Mouse (Mus musculus): Measurements from ENCODE around the gene Pdss2. TPM values are rescaled to one million over a fixed set of nuclear protein-coding genes. Genes with fewer than 3 reads are reported as not detected.
"Not testable (repeated sequence)": the region's sequence is repeated elsewhere in the genome, so short reads cannot be mapped to it uniquely, and the experiment has no call there.

Pdss2 gene
- polyA plus RNA-seq, 1 experiment from 2014 or later: 14.6 TPM

GRCm38 (mm10) chr10:43247994-43248393, 26.7 kb downstream of the Pdss2 start:
- no peak overlapping the region for H3K4me3 ChIP-seq
- H3K36me3 ChIP-seq: no peaks in the 10 kb centered on the region
- no peak for ATAC-seq (ENCODE audit: low read depth)
- no peak overlapping the region for H3K27ac ChIP-seq (replicated peaks)
- no peaks in the 10 kb centered on the region for H3K27me3 ChIP-seq
- H3K9me3 ChIP-seq: no peaks in the 10 kb centered on the region
- H3K4me2 ChIP-seq: no peak overlapping the region
- no peak overlapping the region for H3K9ac ChIP-seq
- H3K4me1 ChIP-seq (replicated peaks): peaks cover 28% of the 10 kb centered on the region
- 48% methylated on average over 5 of the region's 5 CpGs for WGBS

GRCm38 (mm10) chr10:43252324-43252723, 31.0 kb downstream of the Pdss2 start:
- Histone ChIP-seq H3K9ac (no peak overlapping the region), H3K27ac (replicated peaks) (0 out of 2 replicates have a peak overlapping the region, but pooled peaks have one; percentile 23), H3K27me3 (no peaks in the 10 kb centered on the region), H3K36me3 (no peaks in the 10 kb centered on the region), H3K4me1 (replicated peaks) (peaks cover 6% of the 10 kb centered on the region), H3K4me3 (no peak overlapping the region), H3K9me3 (no peaks in the 10 kb centered on the region), H3K4me2 (no peak overlapping the region)
- no peak for ATAC-seq (ENCODE audit: low read depth)
- 61% methylated on average over 4 of the region's 4 CpGs for WGBS

- H3K4me1 ChIP-seq (replicated peaks); H3K27me3 ChIP-seq; ATAC-seq (ENCODE audit: low read depth); H3K9me3 ChIP-seq; H3K9ac ChIP-seq; H3K27ac ChIP-seq (replicated peaks); H3K4me3 ChIP-seq; H3K4me2 ChIP-seq; H3K36me3 ChIP-seq: not testable (repeated sequence)
- WGBS: no CpG with 5 or more reads among the region's 1 CpGs
Measured at GRCm38 (mm10) chr10:43256965-43257364, 35.7 kb downstream of the Pdss2 start.

- H3K27ac ChIP-seq (replicated peaks); H3K27me3 ChIP-seq; H3K4me1 ChIP-seq (replicated peaks); ATAC-seq (ENCODE audit: low read depth); H3K4me3 ChIP-seq; H3K9me3 ChIP-seq; H3K36me3 ChIP-seq; H3K4me2 ChIP-seq; H3K9ac ChIP-seq: not testable (repeated sequence)
- 94% methylated on average over 8 of the region's 8 CpGs for WGBS
Measured at GRCm38 (mm10) chr10:43257500-43257899, 36.2 kb downstream of the Pdss2 start.

- H3K9me3 ChIP-seq: peaks cover 3% of the 10 kb centered on the region; the same call in 1 of the 2 replicates
- ATAC-seq (ENCODE audit: low read depth): no peak
- 81% methylated on average over 2 of the region's 2 CpGs for WGBS
Measured at GRCm38 (mm10) chr10:43271318-43271717, 50.0 kb downstream of the Pdss2 start.

GRCm38 (mm10) chr10:43272381-43272780, 51.1 kb downstream of the Pdss2 start:
- H3K9me3 ChIP-seq: peaks cover 3% of the 10 kb centered on the region; the same call in 1 of the 2 replicates
- 57% methylated on average over 4 of the region's 4 CpGs for WGBS
- H3K9ac ChIP-seq: no peak overlapping the region
- no peak overlapping the region for H3K4me2 ChIP-seq
- H3K27ac ChIP-seq (replicated peaks): no peak overlapping the region
- H3K27me3 ChIP-seq: no peaks in the 10 kb centered on the region; the same call in 1 of the 2 replicates
- no peak overlapping the region for H3K4me3 ChIP-seq
- H3K36me3 ChIP-seq: no peaks in the 10 kb centered on the region
- peaks cover 28% of the 10 kb centered on the region for H3K4me1 ChIP-seq (replicated peaks)
- ATAC-seq (ENCODE audit: low read depth): no peak

More at GRCm38 (mm10) chr10:43271318-43271717, 50.0 kb downstream of the Pdss2 start:
- H3K4me3 ChIP-seq: no peak overlapping the region
- H3K36me3 ChIP-seq: no peaks in the 10 kb centered on the region
- peaks cover 17% of the 10 kb centered on the region for H3K4me1 ChIP-seq (replicated peaks)
- H3K27ac ChIP-seq (replicated peaks): no peak overlapping the region
- no peaks in the 10 kb centered on the region for H3K27me3 ChIP-seq
- no peak overlapping the region for H3K4me2 ChIP-seq
- H3K9ac ChIP-seq: no peak overlapping the region

GRCm38 (mm10) chr10:43273057-43273456, 51.8 kb downstream of the Pdss2 start:
- H3K27me3 ChIP-seq: peaks cover 6% of the 10 kb centered on the region; the same call in 1 of the 2 replicates
- no peak overlapping the region for H3K4me2 ChIP-seq
- whole genome bisulfite sequencing: 65% methylated on average over 3 of the region's 3 CpGs
- no peak overlapping the region for H3K27ac ChIP-seq (replicated peaks)
- H3K4me1 ChIP-seq (replicated peaks): peaks cover 32% of the 10 kb centered on the region
- H3K4me3 ChIP-seq: no peak overlapping the region
- H3K9me3 ChIP-seq: no peaks in the 10 kb centered on the region
- no peak overlapping the region for H3K9ac ChIP-seq
- no peak for ATAC-seq (ENCODE audit: low read depth)
- no peaks in the 10 kb centered on the region for H3K36me3 ChIP-seq

GRCm38 (mm10) chr10:43275446-43275845, 54.2 kb downstream of the Pdss2 start:
- no peak for ATAC-seq (ENCODE audit: low read depth)
- H3K4me3 ChIP-seq: no peak overlapping the region
- H3K4me1 ChIP-seq (replicated peaks): peaks cover 32% of the 10 kb centered on the region
- no peak overlapping the region for H3K4me2 ChIP-seq
- H3K36me3 ChIP-seq: no peaks in the 10 kb centered on the region
- WGBS: 68% methylated on average over 5 of the region's 5 CpGs
- H3K9me3 ChIP-seq: no peaks in the 10 kb centered on the region
- no peak overlapping the region for H3K9ac ChIP-seq
- H3K27ac ChIP-seq (replicated peaks): no peak overlapping the region
- H3K27me3 ChIP-seq: peaks cover 7% of the 10 kb centered on the region; the same call in 1 of the 2 replicates

- 21% methylated on average over 1 of the region's 1 CpGs for WGBS
- H3K9me3 ChIP-seq: no peaks in the 10 kb centered on the region
- peak; percentile 51; the same call in 1 of the 2 replicates for ATAC-seq (ENCODE audit: low read depth)
- peaks cover 7% of the 10 kb centered on the region; the same call in 1 of the 2 replicates for H3K27me3 ChIP-seq
- no peak overlapping the region for H3K4me2 ChIP-seq
- H3K4me1 ChIP-seq (replicated peaks): peaks cover 32% of the 10 kb centered on the region
- no peak overlapping the region for H3K9ac ChIP-seq
- H3K36me3 ChIP-seq: no peaks in the 10 kb centered on the region
- no peak overlapping the region for H3K4me3 ChIP-seq
- H3K27ac ChIP-seq (replicated peaks): no peak overlapping the region
Measured at GRCm38 (mm10) chr10:43276116-43276659, 54.9 kb downstream of the Pdss2 start.

GRCm38 (mm10) chr10:43277266-43278145, 56.2 kb downstream of the Pdss2 start:
- no peak overlapping the region for H3K9ac ChIP-seq
- H3K4me1 ChIP-seq (replicated peaks): peaks cover 25% of the 10 kb centered on the region
- WGBS: 62% methylated on average over 8 of the region's 8 CpGs
- H3K36me3 ChIP-seq: no peaks in the 10 kb centered on the region
- no peaks in the 10 kb centered on the region for H3K9me3 ChIP-seq
- H3K4me3 ChIP-seq: no peak overlapping the region
- peaks cover 7% of the 10 kb centered on the region; the same call in 1 of the 2 replicates for H3K27me3 ChIP-seq
- H3K27ac ChIP-seq (replicated peaks): no peak overlapping the region
- no peak for ATAC-seq (ENCODE audit: low read depth)
- no peak overlapping the region for H3K4me2 ChIP-seq

GRCm38 (mm10) chr10:43279637-43280288, 58.5 kb downstream of the Pdss2 start:
- Histone ChIP-seq H3K9ac (no peak overlapping the region), H3K9me3 (no peaks in the 10 kb centered on the region), H3K4me1 (replicated peaks) (peaks cover 25% of the 10 kb centered on the region), H3K4me2 (no peak overlapping the region), H3K4me3 (no peak overlapping the region), H3K36me3 (no peaks in the 10 kb centered on the region), H3K27ac (replicated peaks) (no peak overlapping the region), H3K27me3 (peaks cover 7% of the 10 kb centered on the region; the same call in 1 of the 2 replicates)
- 81% methylated on average over 5 of the region's 5 CpGs for WGBS
- ATAC-seq (ENCODE audit: low read depth): no peak

GRCm38 (mm10) chr10:43285541-43285940, 64.3 kb downstream of the Pdss2 start:
- Histone ChIP-seq H3K27ac (replicated peaks) (no peak overlapping the region), H3K4me1 (replicated peaks) (peaks cover 3% of the 10 kb centered on the region; the same call in 1 of the 2 replicates), H3K4me2 (no peak overlapping the region), H3K27me3 (no peaks in the 10 kb centered on the region), H3K9ac (no peak overlapping the region), H3K4me3 (no peak overlapping the region), H3K36me3 (no peaks in the 10 kb centered on the region), H3K9me3 (no peaks in the 10 kb centered on the region)
- ATAC-seq (ENCODE audit: low read depth): no peak
- WGBS: 87% methylated on average over 1 of the region's 1 CpGs
